Mouse (Mus musculus) limb, embryonic 11.5 days (tissue): ENCODE data around the gene Gna14. TPM values are rescaled to one million over a fixed set of nuclear protein-coding genes. Genes with fewer than 3 reads are reported as not detected.

Experiments
- ATAC-seq: fragments of 200-750 bp; cut with Nextera tagmentation; 2 replicates; pipeline ENCODE4 v1.8.0; 2017; ENCODE audit warnings: low read depth; ENCODE audit not compliant: insufficient number of reproducible peaks, low FRiP score, low TSS enrichment
- DNase-seq: peaks from one replicate; pipeline ENCODE4 v3.0.0-alpha.2; 2015; ENCODE audit warnings: low spot score
- H3K27ac ChIP-seq: fragments of 300-500 bp; sonication (generic); replicated peaks from 2 replicates; pipeline ENCODE4 v1.5.1; 2014; ENCODE audit warnings: low read depth, mild to moderate bottlenecking, low read length
- H3K27me3 ChIP-seq: fragments of 300-500 bp; sonication (generic); 2 replicates; pipeline ENCODE4 v1.6.1; 2014; ENCODE audit warnings: mild to moderate bottlenecking, low read length, mixed read lengths; ENCODE audit not compliant: control insufficient read depth, insufficient read depth
- H3K36me3 ChIP-seq: fragments of 300-500 bp; sonication (generic); 2 replicates; pipeline ENCODE4 v1.6.1; 2014; ENCODE audit warnings: mild to moderate bottlenecking, low read length, moderate library complexity, mixed read lengths; ENCODE audit not compliant: control insufficient read depth, insufficient read depth
- H3K4me1 ChIP-seq: fragments of 300-500 bp; sonication (generic); 2 replicates; pipeline ENCODE4 v1.6.1; 2014; ENCODE audit warnings: low read length, mixed read lengths; ENCODE audit not compliant: control insufficient read depth, insufficient read depth
- H3K4me2 ChIP-seq: fragments of 300-500 bp; sonication (generic); 2 replicates; pipeline ENCODE4 v1.6.1; 2014; ENCODE audit warnings: low read depth, mild to moderate bottlenecking, moderate library complexity; ENCODE audit not compliant: severe bottlenecking
- H3K4me3 ChIP-seq: fragments of 300-500 bp; sonication (generic); 2 replicates; pipeline ENCODE4 v1.5.1; 2014; ENCODE audit warnings: low read depth, low read length
- H3K9ac ChIP-seq: fragments of 300-500 bp; sonication (generic); 2 replicates; pipeline ENCODE4 v1.6.1; 2014; ENCODE audit warnings: mild to moderate bottlenecking, low read length
- H3K9me3 ChIP-seq: fragments of 300-500 bp; sonication (generic); 2 replicates; pipeline ENCODE4 v1.6.1; 2016; ENCODE audit warnings: low read length; ENCODE audit not compliant: control insufficient read depth
- WGBS: fragments of 180-500 bp; shearing (Covaris S2); extraction: QIAGEN DNeasy Blood & Tissue Kit; methylation state at CpG from one replicate; pipeline ENCODE4 v1.1.7; 2014; 5-methylcytosine and 5-hydroxymethylcytosine counted together
- polyA plus RNA-seq: library from polyadenylated mRNA; unstranded; fragments of >200 nt; fragmentation: Nextera tagmentation; extraction: Ambion mirVana; gene quantifications from 2 replicates; pipeline ENCODE4 v1.2.1, GENCODE M21; 2014

Gna14 gene
- polyA plus RNA-seq, 1 experiment from 2014 or later = 0.13 TPM

DNA sequence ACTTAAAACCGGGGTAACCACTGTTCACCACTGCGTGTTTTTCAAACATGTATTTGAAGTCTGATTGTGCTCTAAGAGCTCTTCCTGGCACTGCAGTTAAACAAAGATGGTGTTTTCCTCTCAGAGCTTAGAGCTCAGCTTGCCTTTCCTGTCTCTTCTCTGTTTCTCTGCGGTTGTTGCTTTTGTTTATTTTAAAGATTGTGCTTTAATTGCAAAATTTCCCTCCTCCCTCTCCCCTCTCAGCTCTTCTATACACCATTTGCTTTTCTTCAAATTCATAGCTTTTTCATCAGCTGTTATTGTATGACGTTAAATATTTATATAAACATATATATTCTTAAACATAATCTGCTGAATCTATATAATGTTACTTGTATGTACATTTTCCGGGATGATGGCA lies 66.5 kb downstream of the Gna14 start:
- DNase-seq = no peak
- no peaks in the 10 kb centered on the region for H3K4me1 ChIP-seq
- 78% methylated on average over 5 of the region's 5 CpGs for WGBS
- no peak overlapping the region for H3K27ac ChIP-seq
- H3K4me3 ChIP-seq = no peak overlapping the region
- no peak overlapping the region for H3K9ac ChIP-seq
- H3K9me3 ChIP-seq = no peaks in the 10 kb centered on the region
- no peak overlapping the region for H3K4me2 ChIP-seq
- H3K27me3 ChIP-seq = no peaks in the 10 kb centered on the region
- ATAC-seq = no peak
- H3K36me3 ChIP-seq = no peaks in the 10 kb centered on the region

DNA sequence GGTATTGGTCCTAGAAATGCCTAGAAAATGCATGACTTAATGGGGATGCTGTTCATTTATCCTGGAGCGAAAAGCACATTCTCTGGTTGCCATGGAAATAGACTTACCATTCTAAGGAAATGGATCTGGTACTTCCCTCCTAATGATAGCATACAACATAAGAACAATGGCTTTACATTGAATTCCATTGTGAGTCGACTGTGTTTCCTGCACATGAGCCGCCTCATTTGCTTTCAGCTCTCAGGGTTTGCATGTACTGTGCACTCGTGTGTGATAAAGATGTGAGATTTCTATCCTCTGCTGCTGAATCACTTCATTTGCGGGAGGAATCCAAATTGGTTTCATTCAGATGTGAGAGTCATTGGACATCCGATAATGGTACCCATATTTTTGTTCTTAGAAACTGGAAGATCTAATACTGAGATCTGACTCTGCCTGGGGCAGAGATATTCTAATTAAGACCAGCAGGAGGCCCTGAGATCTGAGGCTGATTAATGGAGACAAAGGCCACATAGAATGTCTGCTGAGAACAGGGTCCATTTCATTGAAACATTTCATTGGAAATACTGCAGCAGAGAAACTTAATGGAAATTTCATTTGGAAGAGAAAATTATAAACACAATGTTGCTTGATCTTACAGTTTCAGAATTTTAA lies 71.3 kb downstream of the Gna14 start:
- no peak for DNase-seq

DNA sequence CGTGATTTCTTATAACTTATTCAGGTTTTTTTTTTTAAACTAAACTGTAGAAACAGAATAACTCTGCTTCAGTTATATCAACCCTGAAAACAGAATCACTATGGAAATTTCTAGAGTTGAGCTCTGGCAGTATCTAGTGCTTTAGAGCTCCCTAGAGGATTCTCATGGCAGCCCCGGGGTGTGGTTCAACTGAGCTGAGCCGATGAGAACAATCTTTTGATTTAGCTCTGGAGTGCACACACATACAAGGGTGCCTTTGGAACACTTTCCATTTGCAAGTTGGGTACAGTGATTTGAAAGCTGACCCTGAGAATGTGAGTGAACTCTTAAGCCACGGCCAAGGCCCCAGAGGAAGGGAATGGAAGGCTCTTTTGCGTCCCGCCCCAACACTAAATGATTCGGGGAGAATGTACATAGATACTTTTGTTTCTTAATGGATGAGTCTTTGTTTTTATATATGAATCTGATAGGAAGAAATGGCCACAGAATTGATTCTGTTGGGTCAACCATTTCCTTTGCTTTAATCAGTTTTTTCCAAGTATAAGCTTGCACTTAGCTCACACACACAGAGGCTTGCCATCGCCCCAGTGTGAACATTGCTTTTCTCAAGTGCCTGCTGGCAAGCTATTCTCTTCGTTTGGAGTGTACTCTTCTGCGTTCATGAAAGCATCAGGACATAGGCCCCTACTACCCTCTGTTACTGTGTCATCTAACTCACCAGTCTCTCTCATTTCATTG lies 75.0 kb downstream of the Gna14 start:
- WGBS = 90% methylated on average over 10 of the region's 10 CpGs
- H3K27me3 ChIP-seq = no peaks in the 10 kb centered on the region

More for the DNA sequence above, 71.3 kb downstream of the Gna14 start:
- WGBS = 78% methylated on average over 6 of the region's 6 CpGs
- Histone ChIP-seq H3K27me3 (no peaks in the 10 kb centered on the region), H3K4me3 (no peak overlapping the region), H3K9ac (no peak overlapping the region), H3K9me3 (no peaks in the 10 kb centered on the region), H3K4me1 (no peaks in the 10 kb centered on the region), H3K36me3 (no peaks in the 10 kb centered on the region), H3K4me2 (no peak overlapping the region), H3K27ac (no peak overlapping the region)
- ATAC-seq = no peak

DNA sequence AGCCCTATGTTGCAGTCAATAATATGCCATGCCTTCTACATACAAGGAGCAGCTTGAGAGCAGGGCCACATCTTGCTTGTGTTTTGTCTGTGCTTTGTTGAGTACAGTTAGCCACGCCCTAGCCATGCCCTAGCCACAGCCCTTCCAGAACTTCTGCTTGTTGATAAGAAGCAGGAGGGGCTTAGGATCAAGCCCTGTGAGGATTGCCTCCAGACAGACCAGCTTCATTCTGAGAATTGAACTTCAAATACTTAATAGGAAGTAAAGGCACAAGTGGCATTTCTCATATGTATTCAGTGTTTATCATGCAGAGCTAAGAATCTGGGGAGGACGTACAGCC lies 75.5 kb downstream of the Gna14 start:
- no peaks in the 10 kb centered on the region for H3K4me1 ChIP-seq
- ATAC-seq = no peak
- no peaks in the 10 kb centered on the region for H3K27me3 ChIP-seq
- H3K9me3 ChIP-seq = no peaks in the 10 kb centered on the region
- H3K27ac ChIP-seq = no peak overlapping the region
- H3K4me3 ChIP-seq = no peak overlapping the region
- H3K9ac ChIP-seq = no peak overlapping the region
- H3K4me2 ChIP-seq = no peak overlapping the region
- H3K36me3 ChIP-seq = no peaks in the 10 kb centered on the region
- WGBS = 80% methylated on average over 2 of the region's 2 CpGs
- DNase-seq = no peak

More for the DNA sequence above, 75.0 kb downstream of the Gna14 start:
- H3K4me3 ChIP-seq = no peak overlapping the region
- no peak overlapping the region for H3K9ac ChIP-seq
- no peaks in the 10 kb centered on the region for H3K4me1 ChIP-seq
- no peak overlapping the region for H3K27ac ChIP-seq
- no peak for ATAC-seq
- no peak overlapping the region for H3K4me2 ChIP-seq
- no peak for DNase-seq
- H3K9me3 ChIP-seq = no peaks in the 10 kb centered on the region
- no peaks in the 10 kb centered on the region for H3K36me3 ChIP-seq

DNA sequence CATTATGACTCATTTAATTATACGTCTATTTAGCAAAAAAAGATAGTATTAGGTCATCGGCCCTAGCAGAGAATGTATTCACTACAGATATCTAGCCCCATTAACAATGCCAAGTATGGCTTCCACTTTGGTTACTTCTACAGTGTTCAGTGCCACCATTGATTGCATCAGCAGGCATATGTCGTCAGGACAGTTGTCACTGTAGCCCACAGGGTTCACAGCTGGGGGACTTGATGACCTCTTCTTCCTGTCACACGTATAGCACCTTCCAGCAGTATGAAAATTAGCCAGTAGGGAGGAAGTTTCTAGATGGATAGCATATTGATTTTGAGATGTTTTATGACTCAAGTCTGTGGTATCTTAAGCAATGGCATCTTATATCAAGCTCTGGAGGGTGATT lies 78.6 kb downstream of the Gna14 start:
- WGBS = 85% methylated on average over 4 of the region's 4 CpGs
- H3K27ac ChIP-seq = no peak overlapping the region
- H3K4me1 ChIP-seq = no peaks in the 10 kb centered on the region
- ATAC-seq = no peak
- H3K27me3 ChIP-seq = no peaks in the 10 kb centered on the region
- no peak for DNase-seq
- no peak overlapping the region for H3K4me3 ChIP-seq
- no peaks in the 10 kb centered on the region for H3K36me3 ChIP-seq
- H3K9me3 ChIP-seq = no peaks in the 10 kb centered on the region
- no peak overlapping the region for H3K4me2 ChIP-seq
- H3K9ac ChIP-seq = no peak overlapping the region

DNA sequence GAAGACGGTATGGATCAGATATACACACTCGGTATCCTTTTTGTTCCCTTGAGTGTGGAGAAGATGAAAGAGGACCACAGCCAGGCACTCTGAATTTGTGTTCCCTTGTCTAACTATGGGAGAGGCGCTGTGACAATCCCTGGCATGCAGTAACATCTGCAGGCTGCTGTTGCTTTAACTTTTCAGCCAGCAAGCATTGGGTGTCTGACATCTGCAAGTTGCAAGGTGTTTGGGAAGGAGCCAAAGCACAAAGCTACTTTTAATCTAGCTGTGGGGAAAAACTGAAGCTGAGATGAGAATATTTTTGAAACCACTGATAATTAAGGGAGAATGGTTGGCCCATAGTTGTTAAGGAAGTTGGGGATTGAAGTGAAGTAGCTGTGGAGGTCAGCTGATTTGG lies 83.0 kb downstream of the Gna14 start:
- no peaks in the 10 kb centered on the region for H3K36me3 ChIP-seq
- no peaks in the 10 kb centered on the region for H3K9me3 ChIP-seq
- no peak overlapping the region for H3K4me3 ChIP-seq
- no peak overlapping the region for H3K27ac ChIP-seq
- no peaks in the 10 kb centered on the region for H3K4me1 ChIP-seq
- H3K27me3 ChIP-seq = no peaks in the 10 kb centered on the region
- 79% methylated on average over 3 of the region's 3 CpGs for WGBS
- H3K4me2 ChIP-seq = no peak overlapping the region
- ATAC-seq (no peak), DNase-seq (no peak)
- no peak overlapping the region for H3K9ac ChIP-seq

DNA sequence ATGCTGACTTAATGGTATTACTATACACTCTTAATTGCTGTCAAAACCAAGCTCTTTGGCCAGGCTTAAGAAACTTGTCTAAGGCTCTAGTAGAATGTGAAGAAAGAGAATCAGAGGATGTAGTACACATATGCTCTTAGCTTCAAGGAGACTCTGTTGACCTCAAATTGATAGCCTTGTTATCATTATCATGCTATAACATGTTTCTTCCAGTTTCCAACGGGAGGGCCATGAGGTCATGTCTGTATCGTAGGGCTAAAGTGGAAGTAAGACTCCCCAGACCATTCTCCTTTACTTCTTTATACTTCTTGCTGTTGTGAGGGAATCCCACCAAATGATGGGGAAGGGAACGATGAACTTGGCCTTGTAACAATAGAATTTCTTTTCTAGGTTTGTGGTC lies 85.0 kb downstream of the Gna14 start:
- H3K9ac ChIP-seq = no peak overlapping the region
- no peak overlapping the region for H3K4me2 ChIP-seq
- ATAC-seq = no peak
- H3K4me3 ChIP-seq = no peak overlapping the region
- no peaks in the 10 kb centered on the region for H3K4me1 ChIP-seq
- no peak overlapping the region for H3K27ac ChIP-seq
- H3K9me3 ChIP-seq = no peaks in the 10 kb centered on the region
- no peaks in the 10 kb centered on the region for H3K27me3 ChIP-seq
- 90% methylated on average over 3 of the region's 3 CpGs for WGBS
- DNase-seq = no peak
- H3K36me3 ChIP-seq = no peaks in the 10 kb centered on the region

DNA sequence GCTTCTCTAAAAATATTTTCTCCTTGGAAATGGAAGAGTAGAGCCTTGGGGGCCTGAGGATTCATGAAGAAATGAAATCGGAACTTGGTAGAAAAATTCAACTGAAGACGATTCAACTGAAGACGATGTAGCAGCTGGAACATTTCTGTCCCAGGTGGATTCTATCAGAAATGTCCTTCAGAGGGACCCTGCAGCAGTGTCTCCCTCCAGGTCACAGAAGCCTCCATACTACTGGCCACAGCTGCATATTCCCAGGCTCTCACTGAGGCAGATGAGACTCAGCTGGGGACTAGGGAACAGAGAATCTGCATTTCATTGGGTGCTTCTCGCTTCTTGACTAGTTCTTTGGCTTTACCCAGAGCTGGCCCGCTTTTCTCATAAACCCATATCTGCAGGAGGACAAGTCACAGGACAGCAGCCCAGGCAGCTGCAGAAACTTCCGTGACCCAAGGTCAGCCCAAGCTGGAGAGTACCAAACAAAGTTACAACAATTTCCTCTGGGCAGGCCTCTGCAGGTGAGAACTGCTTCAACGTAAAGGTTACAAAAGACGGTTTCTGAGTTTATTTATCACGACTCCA lies 90.8 kb downstream of the Gna14 start:
- Histone ChIP-seq H3K27ac (no peak overlapping the region), H3K36me3 (no peaks in the 10 kb centered on the region), H3K9ac (no peak overlapping the region), H3K9me3 (no peaks in the 10 kb centered on the region), H3K4me3 (no peak overlapping the region), H3K27me3 (no peaks in the 10 kb centered on the region), H3K4me2 (no peak overlapping the region), H3K4me1 (no peaks in the 10 kb centered on the region)
- ATAC-seq = no peak
- no peak for DNase-seq
- WGBS = 89% methylated on average over 9 of the region's 9 CpGs
